Mouse (Mus musculus): Measurements from ENCODE around the gene Ggta1.

DNA sequence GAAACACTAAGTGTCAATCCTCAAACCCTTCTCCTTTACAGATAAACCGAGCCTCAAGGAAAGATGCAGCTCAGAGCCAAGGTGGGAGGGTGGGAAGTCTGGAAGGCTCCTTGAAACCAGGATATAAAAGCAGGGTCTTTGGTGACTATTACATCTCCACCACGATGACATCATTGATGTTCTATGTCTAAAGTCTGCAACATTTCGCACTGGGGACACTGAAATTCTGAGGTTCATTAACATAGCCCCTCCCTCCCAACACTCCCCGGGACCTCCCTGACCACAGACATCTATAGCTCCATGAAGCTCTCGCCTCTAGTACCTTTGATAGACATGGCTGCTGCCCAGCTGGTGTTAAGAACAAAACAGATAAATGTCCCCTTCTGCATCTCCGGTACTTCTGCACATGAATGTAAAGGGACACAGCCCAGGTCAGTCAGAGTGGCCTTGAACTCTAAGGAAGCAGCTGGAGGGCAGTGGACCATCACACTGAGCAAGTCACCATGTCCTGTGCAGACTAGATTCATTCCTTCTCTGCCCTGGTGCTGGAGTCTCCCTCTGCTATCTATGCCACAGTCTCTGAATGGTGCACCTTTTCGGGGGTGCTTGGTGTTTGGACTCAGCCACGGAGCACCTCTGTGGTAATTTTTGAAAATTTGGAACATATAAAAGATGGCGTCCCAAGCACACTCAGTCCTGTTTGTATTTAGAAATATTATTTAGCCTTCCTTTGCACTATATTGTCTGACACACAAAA, 13.9 kb downstream of the Ggta1 start:
- TF ChIP-seq POLR2A (IDR thresholded peaks at IDR 0.05; ENCODE audit: insufficient read length, low read depth) (no peak), POLR2AphosphoS2 (IDR thresholded peaks at IDR 0.05; ENCODE audit: insufficient read length, low read depth) (no peak), TCF3 (IDR thresholded peaks at IDR 0.05; ENCODE audit: insufficient read length, low read depth) (no peak), MAX (IDR thresholded peaks at IDR 0.05; ENCODE audit: low read depth) (no peak), SRF (IDR thresholded peaks at IDR 0.05; ENCODE audit: control insufficient read depth, insufficient read length, low read depth) (no peak), USF1 (IDR thresholded peaks at IDR 0.05; ENCODE audit: low read depth) (no peak)

Data from myocyte (in vitro differentiated cells).